Mouse (Mus musculus) brain, embryonic 14.5 days (tissue): Measurements from ENCODE around the gene Rasgrf2.

ENCODE experiments used
- CTCF ChIP-seq: fragments of 200-500 bp; IDR thresholded peaks from 2 replicates; pipeline ENCODE4 v1.5.1; 2012; ENCODE audit warnings: inconsistent platforms, mild to moderate bottlenecking, moderate library complexity, borderline replicate concordance; ENCODE audit not compliant: insufficient read depth, insufficient read length; ENCODE audit errors: extremely low read depth
- POLR2A ChIP-seq: fragments of 200-500 bp; IDR thresholded peaks from 2 replicates; pipeline ENCODE4 v1.6.1; 2012; ENCODE audit warnings: mild to moderate bottlenecking, inconsistent platforms, borderline replicate concordance; ENCODE audit not compliant: poor library complexity, insufficient read depth, insufficient read length, severe bottlenecking; ENCODE audit errors: extremely low read depth

DNA sequence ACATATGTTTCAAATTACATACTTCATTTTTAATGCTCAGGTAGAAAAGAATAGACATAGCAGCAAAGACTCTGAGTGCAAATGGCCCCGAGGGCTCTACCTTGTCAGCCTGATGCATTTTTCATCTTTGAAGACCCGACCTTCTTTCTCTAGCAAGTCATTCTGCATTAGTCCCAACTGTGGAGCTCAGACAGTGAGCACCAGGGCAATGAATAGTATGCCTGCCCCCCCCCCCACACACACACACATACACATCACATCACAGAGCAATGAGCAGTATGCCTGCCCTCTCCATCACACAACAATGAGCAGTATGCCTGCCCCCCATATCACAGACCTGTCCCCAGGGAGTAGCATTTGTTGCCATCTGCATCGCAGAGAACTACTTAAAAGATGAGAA, 80.2 kb downstream of the Rasgrf2 start:
- TF ChIP-seq POLR2A (no peak), CTCF (no peak)
